ENCODE assay signal across 19 mouse cellular contexts in the genomic region with DNA sequence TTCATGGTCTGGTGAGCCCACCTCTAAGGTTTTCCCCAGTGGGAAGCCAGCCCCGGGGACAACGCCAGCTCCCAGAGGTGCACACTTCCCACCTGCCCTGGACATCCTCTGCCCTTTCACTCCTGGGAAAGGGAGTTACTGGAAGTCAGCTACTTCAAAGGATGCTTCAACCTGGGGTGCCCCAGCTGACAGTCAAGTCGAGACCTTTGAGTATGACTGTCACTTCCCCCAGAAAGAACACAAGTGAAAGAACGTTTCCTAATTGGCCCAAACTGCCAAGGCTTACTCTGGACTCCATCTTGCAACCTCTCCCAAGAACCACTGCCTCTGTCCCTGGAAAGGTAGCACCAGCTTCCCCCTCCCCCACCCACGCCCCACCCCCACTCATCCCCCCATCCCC. TPM values are rescaled to one million over a fixed set of nuclear protein-coding genes. Genes with fewer than 3 reads are reported as not detected.
DNase-seq lines count a peak whose midpoint lies in the region; ATAC-seq and TF ChIP-seq lines count a peak whose summit lies in the region.
"Had no signal": no experiment of that assay in that cellular context is flagged by ENCODE, and none has a peak within 500 bp of the region (broad histone marks: within the 10 kb centered on the region; RNA-seq: fewer than 3 reads in every experiment).

No protein-coding gene starts in this region.

- 0 out of 2 replicates have a peak, but pooled peaks cover 5% of the 10 kb centered on the region for H3K36me3 ChIP-seq in embryonic facial prominence, embryonic 13.5 days
- peaks cover 22% of the 10 kb centered on the region; the same call in 1 of the 2 replicates for H3K36me3 ChIP-seq in embryonic facial prominence, embryonic 10.5 days (replicated peaks)
- no peaks in the 10 kb centered on the region for H3K36me3 ChIP-seq in heart, embryonic 13.5 days
- H3K36me3 ChIP-seq in heart, embryonic 11.5 days (ENCODE audit: control insufficient read depth, insufficient read depth, low read length): no peaks in the 10 kb centered on the region
- peaks cover 76% of the 10 kb centered on the region for H3K36me3 ChIP-seq in E14TG2a.4 (ENCODE audit: insufficient read depth, low read length)
- H3K36me3 ChIP-seq in neural tube, embryonic 15.5 days: no peaks in the 10 kb centered on the region
- H3K36me3 ChIP-seq: hindbrain, embryonic 13.5 days had no signal

- no peak overlapping the region for H3K9ac ChIP-seq in embryonic facial prominence, embryonic 13.5 days
- peak overlapping the region; percentile 50; the same call in 1 of the 2 replicates for H3K9ac ChIP-seq in heart, embryonic 13.5 days
- no peak overlapping the region for H3K9ac ChIP-seq in heart, embryonic 11.5 days (ENCODE audit: low read depth, low read length)
- no peak overlapping the region for H3K9ac ChIP-seq in neural tube, embryonic 15.5 days (replicated peaks)
- H3K9ac ChIP-seq: forebrain, embryonic 13.5 days; forebrain, postnatal 0 days; hindbrain, embryonic 13.5 days had no signal

- DNase-seq in embryonic facial prominence, embryonic 10.5 days (ENCODE audit: low spot score): no peak
- DNase-seq in induced T-regulatory cell, adult 2 months (ENCODE audit: low read depth): peak; percentile 43
- no peak for DNase-seq in cerebellum, postnatal 14 days
- DNase-seq: adrenal gland, adult 2 months; adrenal gland, postnatal 25 days; cerebellum, adult 2 months; cerebellum, postnatal 10 days; forebrain, postnatal 0 days; gastrocnemius, postnatal 25 days; heart, postnatal 10 days; kidney, adult 2 months had no signal

- H3K4me2 ChIP-seq in embryonic facial prominence, embryonic 13.5 days: 0 out of 2 replicates have a peak overlapping the region, but pooled peaks have one; percentile 5
- H3K4me2 ChIP-seq in heart, embryonic 13.5 days: no peak overlapping the region
- no peak overlapping the region for H3K4me2 ChIP-seq in heart, embryonic 11.5 days
- H3K4me2 ChIP-seq in neural tube, embryonic 15.5 days: no peak overlapping the region
- H3K4me2 ChIP-seq: forebrain, embryonic 13.5 days; hindbrain, embryonic 13.5 days had no signal

- no peak for TF ChIP-seq CTCF in E14TG2a.4 (conservative IDR thresholded peaks at IDR 0.05; ENCODE audit: low read length)

- H3K9me3 ChIP-seq in embryonic facial prominence, embryonic 13.5 days: no peaks in the 10 kb centered on the region
- H3K9me3 ChIP-seq in embryonic facial prominence, embryonic 10.5 days: no peaks in the 10 kb centered on the region
- no peaks in the 10 kb centered on the region for H3K9me3 ChIP-seq in heart, embryonic 13.5 days
- no peaks in the 10 kb centered on the region for H3K9me3 ChIP-seq in heart, embryonic 11.5 days (replicated peaks; ENCODE audit: control insufficient read depth, low read length)
- 0 out of 2 replicates have a peak, but pooled peaks cover 6% of the 10 kb centered on the region for H3K9me3 ChIP-seq in E14TG2a.4 (ENCODE audit: low read length)
- no peaks in the 10 kb centered on the region for H3K9me3 ChIP-seq in neural tube, embryonic 15.5 days (replicated peaks)
- H3K9me3 ChIP-seq: forebrain, embryonic 13.5 days; hindbrain, embryonic 13.5 days had no signal

- peaks cover 21% of the 10 kb centered on the region for H3K4me1 ChIP-seq in embryonic facial prominence, embryonic 13.5 days
- peaks cover 38% of the 10 kb centered on the region for H3K4me1 ChIP-seq in embryonic facial prominence, embryonic 10.5 days
- H3K4me1 ChIP-seq in heart, embryonic 13.5 days: peaks cover 59% of the 10 kb centered on the region
- H3K4me1 ChIP-seq in heart, embryonic 11.5 days (ENCODE audit: control insufficient read depth, insufficient read depth, low read length): peaks cover 30% of the 10 kb centered on the region
- H3K4me1 ChIP-seq in E14TG2a.4 (replicated peaks; ENCODE audit: low read depth, low read length): peaks cover 68% of the 10 kb centered on the region
- peaks cover 28% of the 10 kb centered on the region for H3K4me1 ChIP-seq in neural tube, embryonic 15.5 days

- no peak overlapping the region for H3K4me3 ChIP-seq in embryonic facial prominence, embryonic 13.5 days
- no peak overlapping the region for H3K4me3 ChIP-seq in embryonic facial prominence, embryonic 10.5 days
- no peak overlapping the region for H3K4me3 ChIP-seq in heart, embryonic 13.5 days
- H3K4me3 ChIP-seq in heart, embryonic 11.5 days (ENCODE audit: low read depth, low read length): no peak overlapping the region
- H3K4me3 ChIP-seq in E14TG2a.4 (replicated peaks; ENCODE audit: low read length): peak overlapping the region; percentile 54
- H3K4me3 ChIP-seq in neural tube, embryonic 15.5 days (replicated peaks): no peak overlapping the region
- H3K4me3 ChIP-seq: forebrain, embryonic 13.5 days; hindbrain, embryonic 13.5 days had no signal

- H3K27me3 ChIP-seq in embryonic facial prominence, embryonic 13.5 days: no peaks in the 10 kb centered on the region
- H3K27me3 ChIP-seq in embryonic facial prominence, embryonic 10.5 days (replicated peaks; ENCODE audit: low read depth, poor library complexity, severe bottlenecking): no peaks in the 10 kb centered on the region
- H3K27me3 ChIP-seq in heart, embryonic 13.5 days (replicated peaks): no peaks in the 10 kb centered on the region
- no peaks in the 10 kb centered on the region for H3K27me3 ChIP-seq in heart, embryonic 11.5 days (ENCODE audit: control insufficient read depth, insufficient read depth, low read length)
- H3K27me3 ChIP-seq in E14TG2a.4 (ENCODE audit: insufficient read depth, low read length): no peaks in the 10 kb centered on the region
- H3K27me3 ChIP-seq in neural tube, embryonic 15.5 days (replicated peaks): peaks cover 33% of the 10 kb centered on the region
- H3K27me3 ChIP-seq: forebrain, embryonic 13.5 days had no signal

- 66% methylated on average over 5 of the region's 5 CpGs for WGBS in embryonic facial prominence, embryonic 13.5 days
- 67% methylated on average over 5 of the region's 5 CpGs for WGBS in embryonic facial prominence, embryonic 10.5 days
- WGBS in heart, embryonic 13.5 days: 68% methylated on average over 4 of the region's 5 CpGs
- WGBS in heart, embryonic 11.5 days (ENCODE audit: insufficient replicate concordance): 57% methylated on average over 5 of the region's 5 CpGs
- 63% methylated on average over 5 of the region's 5 CpGs for WGBS in neural tube, embryonic 15.5 days

- H3K27ac ChIP-seq in embryonic facial prominence, embryonic 13.5 days: no peak overlapping the region
- H3K27ac ChIP-seq in embryonic facial prominence, embryonic 10.5 days (replicated peaks): no peak overlapping the region
- H3K27ac ChIP-seq in heart, embryonic 13.5 days (replicated peaks): no peak overlapping the region
- no peak overlapping the region for H3K27ac ChIP-seq in heart, embryonic 11.5 days (ENCODE audit: low read depth, low read length)
- H3K27ac ChIP-seq in neural tube, embryonic 15.5 days (replicated peaks): no peak overlapping the region
- H3K27ac ChIP-seq: forebrain, embryonic 13.5 days; hindbrain, embryonic 13.5 days had no signal

- no peak for ATAC-seq in embryonic facial prominence, embryonic 13.5 days (ENCODE audit: insufficient number of reproducible peaks, insufficient read depth, low FRiP score, low TSS enrichment, low read depth)
- no peak for ATAC-seq in heart, embryonic 13.5 days (ENCODE audit: extremely low read depth, insufficient number of reproducible peaks, low FRiP score, low TSS enrichment)
- no peak for ATAC-seq in heart, embryonic 11.5 days (replicated peaks; ENCODE audit: insufficient number of reproducible peaks, low FRiP score, low TSS enrichment)
- no peak for ATAC-seq in neural tube, embryonic 15.5 days (ENCODE audit: low FRiP score)
- ATAC-seq: forebrain, embryonic 13.5 days; forebrain, postnatal 0 days; intestine, embryonic 16.5 days had no signal

RNA-seq across cellular contexts. Expression of gene Hk2, which starts 4.5 kb away (rescaled TPM):
- polyA plus RNA-seq in embryonic facial prominence, embryonic 13.5 days (2015; fragmentation: Nextera tagmentation; extraction: Ambion mirVana): 20.5 and 21.8 TPM in 2 replicates
- polyA plus RNA-seq in embryonic facial prominence, embryonic 10.5 days (2016; fragmentation: Nextera tagmentation; extraction: Ambion mirVana): 27.7 and 32.3 TPM in 2 replicates
- polyA plus RNA-seq in heart, embryonic 13.5 days (2015; fragmentation: Nextera tagmentation; extraction: Ambion mirVana): 28.9 and 36.2 TPM in 2 replicates
- 44.3 and 49.5 TPM in 2 replicates for polyA plus RNA-seq in heart, embryonic 11.5 days (2014; fragmentation: Nextera tagmentation; extraction: Ambion mirVana)
- 2.6 and 5.3 TPM in 2 replicates for polyA plus RNA-seq in neural tube, embryonic 15.5 days (2015; fragmentation: Nextera tagmentation; extraction: Ambion mirVana)
